Mouse (Mus musculus) limb, embryonic 14.5 days (tissue): ENCODE data around the gene Rag2. TPM values are rescaled to one million over a fixed set of nuclear protein-coding genes. Genes with fewer than 3 reads are reported as not detected.
A peak's percentile ranks its signal among the peaks of the same experiment; 100 is the strongest.

Source experiments
- ATAC-seq: fragments of 200-750 bp; cut with Nextera tagmentation; 2 replicates; pipeline ENCODE4 v1.8.0; 2017; ENCODE audit warnings: low read depth, moderate number of reproducible peaks, moderate TSS enrichment; ENCODE audit not compliant: low FRiP score
- DNase-seq: peaks from one replicate; pipeline ENCODE4 v3.0.0-alpha.2; 2015; ENCODE audit warnings: low spot score
- H3K27ac ChIP-seq: fragments of 300-500 bp; sonication (generic); replicated peaks from 2 replicates; pipeline ENCODE4 v1.5.1; 2014; ENCODE audit warnings: low read depth, mild to moderate bottlenecking, low read length, moderate library complexity, mixed read lengths
- H3K27me3 ChIP-seq: fragments of 300-500 bp; sonication (generic); 2 replicates; pipeline ENCODE4 v1.6.1; 2014; ENCODE audit warnings: low read length, mixed read lengths; ENCODE audit not compliant: control insufficient read depth, insufficient read depth
- H3K36me3 ChIP-seq: fragments of 300-500 bp; sonication (generic); 2 replicates; pipeline ENCODE4 v1.6.1; 2014; ENCODE audit warnings: mild to moderate bottlenecking, low read length, moderate library complexity, mixed read lengths; ENCODE audit not compliant: control insufficient read depth, insufficient read depth
- H3K4me1 ChIP-seq: fragments of 300-500 bp; sonication (generic); 2 replicates; pipeline ENCODE4 v1.6.1; 2014; ENCODE audit warnings: antibody characterized with exemption, low read length, mixed read lengths; ENCODE audit not compliant: control insufficient read depth, insufficient read depth
- H3K4me2 ChIP-seq: fragments of 300-500 bp; sonication (generic); replicated peaks from 2 replicates; pipeline ENCODE4 v1.6.1; 2014; ENCODE audit warnings: low read depth, mild to moderate bottlenecking, low read length, moderate library complexity; ENCODE audit not compliant: severe bottlenecking
- H3K4me3 ChIP-seq: fragments of 300-500 bp; sonication (generic); replicated peaks from 2 replicates; pipeline ENCODE4 v1.5.1; 2014; ENCODE audit warnings: low read length
- H3K9ac ChIP-seq: fragments of 300-500 bp; sonication (generic); 2 replicates; pipeline ENCODE4 v1.6.1; 2014; ENCODE audit warnings: mild to moderate bottlenecking, low read depth, low read length, moderate library complexity; ENCODE audit not compliant: severe bottlenecking
- H3K9me3 ChIP-seq: fragments of 300-500 bp; sonication (generic); 2 replicates; pipeline ENCODE4 v1.6.1; 2016; ENCODE audit warnings: low read length; ENCODE audit not compliant: control insufficient read depth
- POLR2A ChIP-seq: fragments of 200-500 bp; IDR thresholded peaks from 2 replicates; pipeline ENCODE4 v1.8.0; 2012; ENCODE audit warnings: inconsistent platforms, mild to moderate bottlenecking, moderate library complexity, borderline replicate concordance; ENCODE audit not compliant: insufficient read depth, insufficient read length; ENCODE audit errors: extremely low read depth
- WGBS: fragments of 180-500 bp; shearing (Covaris S2); extraction: QIAGEN DNeasy Blood & Tissue Kit; methylation state at CpG from one replicate; pipeline ENCODE4 v1.1.7; 2014; 5-methylcytosine and 5-hydroxymethylcytosine counted together
- polyA plus RNA-seq, 2 experiments: library from polyadenylated mRNA; depleted of rRNA in 1 of 2; stranded (reverse) in 1 of 2; unstranded in 1 of 2; fragments of >200 nt; fragmentation: Nextera tagmentation in 1 of 2; extraction: Ambion mirVana in 1 of 2; gene quantifications; 2 replicates each; pipeline versions ENCODE4 v1.2.1 to v1.2.3; 2012 to 2014

The Rag2 gene
- polyA plus RNA-seq, 2 experiments: 0.04 to 0.17 TPM

GRCm38 (mm10) chr2:101668751-101669150 lies 44.2 kb downstream of the Rag2 start:
- DNase-seq (no peak), ATAC-seq (no peak)
- no peak for TF ChIP-seq POLR2A
- no peaks in the 10 kb centered on the region for H3K36me3 ChIP-seq
- H3K27ac ChIP-seq: no peak overlapping the region
- no peak overlapping the region for H3K4me3 ChIP-seq
- no peaks in the 10 kb centered on the region for H3K9me3 ChIP-seq
- H3K4me2 ChIP-seq: no peak overlapping the region
- H3K9ac ChIP-seq: no peak overlapping the region
- no peaks in the 10 kb centered on the region for H3K4me1 ChIP-seq
- no peaks in the 10 kb centered on the region for H3K27me3 ChIP-seq
- 84% methylated on average over 3 of the region's 3 CpGs for WGBS

DNA sequence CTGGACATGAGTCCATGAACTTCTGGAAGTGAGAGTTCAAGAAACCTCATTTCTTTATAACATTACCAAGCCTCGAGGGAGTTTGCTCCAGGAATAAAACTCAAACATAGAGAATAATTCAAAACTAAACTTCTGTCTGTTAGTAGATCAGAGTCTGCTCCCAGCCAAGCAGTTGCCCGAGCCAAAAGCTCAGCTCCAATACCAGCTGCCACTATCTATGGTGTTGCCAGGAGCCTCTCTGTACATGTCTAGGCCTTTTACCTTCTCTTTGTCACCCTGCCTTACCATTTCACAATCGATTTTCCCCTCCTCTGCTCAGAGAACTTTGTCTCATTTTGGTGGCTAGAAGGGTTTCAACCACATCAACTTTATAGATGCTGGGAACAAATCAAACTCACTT lies 49.0 kb downstream of the Rag2 start:
- H3K9ac ChIP-seq: no peak overlapping the region
- H3K27ac ChIP-seq: no peak overlapping the region
- no peak for DNase-seq
- no peak for TF ChIP-seq POLR2A
- ATAC-seq: no peak
- H3K4me2 ChIP-seq: no peak overlapping the region
- no peaks in the 10 kb centered on the region for H3K27me3 ChIP-seq
- no peak overlapping the region for H3K4me3 ChIP-seq
- H3K9me3 ChIP-seq: no peaks in the 10 kb centered on the region
- no peaks in the 10 kb centered on the region for H3K4me1 ChIP-seq
- 72% methylated on average over 3 of the region's 3 CpGs for WGBS
- no peaks in the 10 kb centered on the region for H3K36me3 ChIP-seq

- Histone ChIP-seq H3K9me3 (no peaks in the 10 kb centered on the region), H3K4me1 (peaks cover 6% of the 10 kb centered on the region), H3K9ac (peak within 1 kb of the TSS; percentile 85), H3K4me3 (peak within 1 kb of the TSS; percentile 94), H3K27me3 (no peaks in the 10 kb centered on the region), H3K27ac (0 out of 2 replicates have a peak within 1 kb of the TSS, but pooled peaks have one; percentile 14), H3K4me2 (peak within 1 kb of the TSS; percentile 83), H3K36me3 (no peaks in the 10 kb centered on the region)
- DNase-seq (peak; percentile 87), ATAC-seq (peak; percentile 93)
- peak; percentile 86; the same call in 1 of the 2 replicates for TF ChIP-seq POLR2A
- WGBS: 2% methylated on average over 47 of the region's 68 CpGs
Observed at GRCm38 (mm10) chr2:101678236-101679021, 53.9 kb downstream of the Rag2 start, which contains the start of gene Traf6. Gene Traf6 (plus strand): TSS chr2:101678429.

- no peaks in the 10 kb centered on the region for H3K9me3 ChIP-seq
- no peaks in the 10 kb centered on the region for H3K27me3 ChIP-seq
- peak overlapping the region; percentile 94 for H3K4me3 ChIP-seq
- H3K4me1 ChIP-seq: peaks cover 6% of the 10 kb centered on the region
- no peak overlapping the region for H3K27ac ChIP-seq
- peaks cover under 1% of the 10 kb centered on the region; the same call in 1 of the 2 replicates for H3K36me3 ChIP-seq
- 7% methylated on average over 15 of the region's 15 CpGs for WGBS
- DNase-seq (no peak), ATAC-seq (no peak)
- H3K9ac ChIP-seq: peak overlapping the region; percentile 85
- TF ChIP-seq POLR2A: no peak
- peak overlapping the region; percentile 83 for H3K4me2 ChIP-seq
Observed at GRCm38 (mm10) chr2:101679164-101679784, 54.8 kb downstream of the Rag2 start.

Other genes starting within 250 kb of the Rag2 start
- gene Rag1, start 24.8 kb downstream of the Rag2 start, polyA plus RNA-seq (2012; rRNA removed): 0.14 and 0.20 TPM in 2 replicates
- gene Rag1, start 24.8 kb downstream of the Rag2 start, polyA plus RNA-seq (2014; fragmentation: Nextera tagmentation; extraction: Ambion mirVana): 0.15 and 0.29 TPM in 2 replicates
- gene B230118H07Rik, start 24.8 kb downstream of the Rag2 start, polyA plus RNA-seq (2012; rRNA removed): 14.4 and 22.2 TPM in 2 replicates
- 47.3 and 56.2 TPM in 2 replicates for gene B230118H07Rik, start 24.8 kb downstream of the Rag2 start, polyA plus RNA-seq (2014; fragmentation: Nextera tagmentation; extraction: Ambion mirVana)
- gene Traf6, start 53.7 kb downstream of the Rag2 start, polyA plus RNA-seq (2012; rRNA removed): 13.2 and 14.6 TPM in 2 replicates
- gene Traf6, start 53.7 kb downstream of the Rag2 start, polyA plus RNA-seq (2014; fragmentation: Nextera tagmentation; extraction: Ambion mirVana): 12.8 and 13.8 TPM in 2 replicates